Mouse (Mus musculus) testis, adult 2 months (tissue): ENCODE results near the gene Fkbp15.

Experiments
- CTCF ChIP-seq: fragments of 200-500 bp; IDR thresholded peaks from 2 replicates; pipeline ENCODE4 v1.5.1; 2012; ENCODE audit warnings: low read depth, mild to moderate bottlenecking, inconsistent platforms, low read length, moderate library complexity; ENCODE audit not compliant: control insufficient read depth, insufficient read depth, insufficient replicate concordance
- POLR2A ChIP-seq: fragments of 200-500 bp; IDR thresholded peaks from 2 replicates; pipeline ENCODE4 v1.6.1; 2012; ENCODE audit warnings: low read depth, mild to moderate bottlenecking, inconsistent platforms, low read length, moderate library complexity; ENCODE audit not compliant: control insufficient read depth

GRCm38 (mm10) chr4:62385439-62385838 lies 25.1 kb upstream of the Fkbp15 start:
- TF ChIP-seq CTCF = no peak
- TF ChIP-seq POLR2A = no peak
